Mouse (Mus musculus): ENCODE results near the gene Tomm20.
"Not testable (repeated sequence)": the region's sequence is repeated elsewhere in the genome, so short reads cannot be mapped to it uniquely, and the experiment has no call there.

Tomm20 gene

GRCm38 (mm10) chr8:126884202-126884926 is 61.3 kb downstream of the Tomm20 start:
- no peak for DNase-seq (ENCODE audit: low spot score)

- no peak for DNase-seq (ENCODE audit: low spot score)
Measured at GRCm38 (mm10) chr8:126883752-126884151, 61.9 kb downstream of the Tomm20 start.

GRCm38 (mm10) chr8:126882586-126882985 is 63.1 kb downstream of the Tomm20 start:
- DNase-seq (ENCODE audit: low spot score) = not testable (repeated sequence)

GRCm38 (mm10) chr8:126881641-126882140 is 64.0 kb downstream of the Tomm20 start:
- no peak for DNase-seq (ENCODE audit: low spot score)
